Mouse (Mus musculus) heart, adult 9 months (tissue): ENCODE results near the gene Acot1.

Experiments
- DNase-seq, 2 experiments: peaks; one replicate each; pipeline ENCODE4 v3.0.0; 2022; ENCODE audit warnings: low spot score in 2 of 2

Gene Acot1

GRCm38 (mm10) chr12:84009171-84009965 is at the start of gene Acot1:
TSS of gene Acot1 (plus strand) at chr12:84009490.
- DNase-seq = peak; percentile 76 to 84

GRCm38 (mm10) chr12:83965235-83965634 is 44.1 kb upstream of the Acot1 start:
- DNase-seq = no peak

- DNase-seq = peak in 1 of 2 experiments; percentile 47
Measured at GRCm38 (mm10) chr12:83972117-83972516, 37.2 kb upstream of the Acot1 start.

GRCm38 (mm10) chr12:83978862-83979261 is 30.4 kb upstream of the Acot1 start:
- no peak for DNase-seq

- DNase-seq = no peak
Measured at GRCm38 (mm10) chr12:83981615-83982014, 27.7 kb upstream of the Acot1 start.

GRCm38 (mm10) chr12:83984752-83985151 is 24.5 kb upstream of the Acot1 start, which contains the start of gene Heatr4:
TSS of gene Heatr4 (minus strand) at chr12:83984852.
- no peak for DNase-seq

- peak in 1 of 2 experiments; percentile 51 for DNase-seq
Measured at GRCm38 (mm10) chr12:83987242-83987582, 22.1 kb upstream of the Acot1 start.

- peak; percentile 78 to 82 for DNase-seq
Measured at GRCm38 (mm10) chr12:83987583-83988441, 21.5 kb upstream of the Acot1 start, which contains the start of gene Acot2. TSS of gene Acot2 (plus strand) at chr12:83987861.

- no peak for DNase-seq
Measured at GRCm38 (mm10) chr12:83988483-83988882, 20.8 kb upstream of the Acot1 start.

- DNase-seq = no peak
Measured at GRCm38 (mm10) chr12:83989378-83989777, 19.9 kb upstream of the Acot1 start.

GRCm38 (mm10) chr12:83997221-83997620 is 12.1 kb upstream of the Acot1 start:
- no peak for DNase-seq

- no peak for DNase-seq
Measured at GRCm38 (mm10) chr12:83998341-83999107, 10.8 kb upstream of the Acot1 start.

- DNase-seq = peak; percentile 47 to 82
Measured at GRCm38 (mm10) chr12:83999237-83999636, 10.1 kb upstream of the Acot1 start.

- no peak for DNase-seq
Measured at GRCm38 (mm10) chr12:84000418-84000817, 8.9 kb upstream of the Acot1 start.

- DNase-seq = no peak
Measured at GRCm38 (mm10) chr12:84003866-84004265, 5.4 kb upstream of the Acot1 start.

GRCm38 (mm10) chr12:84008251-84008650 is 1.0 kb upstream of the Acot1 start:
- no peak for DNase-seq

GRCm38 (mm10) chr12:84008729-84009128 is 561 bp upstream of the Acot1 start:
- no peak for DNase-seq

GRCm38 (mm10) chr12:84010201-84010600 is 911 bp downstream of the Acot1 start:
- DNase-seq = no peak

- DNase-seq = peak; percentile 54 to 60
Measured at GRCm38 (mm10) chr12:84011251-84012040, 2.2 kb downstream of the Acot1 start.

GRCm38 (mm10) chr12:84013130-84013529 is 3.8 kb downstream of the Acot1 start:
- DNase-seq = no peak

GRCm38 (mm10) chr12:84013701-84014100 is 4.4 kb downstream of the Acot1 start:
- DNase-seq = no peak
